Mouse (Mus musculus): ENCODE measurements around the gene Blcap.
"Not testable (repeated sequence)": the region's sequence is repeated elsewhere in the genome, so short reads cannot be mapped to it uniquely, and the experiment has no call there.

Blcap gene

DNA sequence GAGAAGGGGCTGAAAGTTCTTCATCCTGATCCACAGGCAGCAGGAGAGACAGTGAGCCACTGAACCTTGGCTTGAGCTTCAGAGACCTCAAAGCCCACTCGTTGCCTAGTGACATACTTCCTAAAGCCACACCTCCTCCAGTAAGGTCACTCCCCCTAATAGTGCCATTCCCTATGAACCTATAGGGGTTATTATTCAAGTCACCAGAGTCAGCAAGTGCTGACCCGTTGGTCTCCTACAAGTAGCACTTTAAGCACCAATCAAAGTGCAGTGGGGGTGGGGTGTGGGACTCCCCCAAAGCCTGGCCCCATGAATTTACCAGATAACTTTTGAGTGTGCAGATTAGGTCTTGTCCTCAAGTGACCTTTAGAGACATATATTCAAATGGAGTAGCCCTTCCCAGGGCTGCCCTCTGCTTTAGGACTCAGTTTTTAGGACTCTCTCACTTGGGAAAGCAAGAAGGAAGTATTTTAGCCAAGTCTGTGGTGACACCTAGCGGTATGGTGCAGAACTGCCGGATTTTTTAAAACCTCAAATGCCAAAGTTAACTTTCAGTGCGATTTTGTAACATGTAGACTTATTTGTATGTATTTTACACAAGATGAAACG lies at the start of gene Blcap:
Gene Blcap, minus strand, starts transcription at position 51 of the 609 bp plus-strand sequence.
- peak; percentile 61 for DNase-seq (ENCODE audit: extremely low spot score, low spot score)

DNA sequence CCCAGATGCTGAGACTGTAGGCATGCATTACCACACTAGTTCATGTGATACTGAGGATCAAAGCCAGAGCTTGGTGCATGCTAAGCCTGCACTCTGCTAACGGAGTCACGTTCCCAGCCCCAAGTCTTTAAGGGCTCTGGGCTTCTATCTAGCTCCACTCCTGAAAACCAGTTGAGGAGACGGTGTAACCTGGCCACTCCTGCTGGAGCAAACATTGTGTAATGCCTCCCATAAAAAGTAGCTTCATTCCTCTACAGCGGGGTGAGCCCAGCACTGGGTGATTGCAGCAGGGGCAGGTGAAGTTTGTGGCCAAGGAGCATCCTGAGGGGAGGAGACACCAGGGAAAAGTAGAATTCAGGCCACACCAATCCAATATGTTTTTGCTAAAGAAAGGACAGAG lies 47.3 kb upstream of the Blcap start:
- DNase-seq (ENCODE audit: extremely low spot score, low spot score), result no peak

DNA sequence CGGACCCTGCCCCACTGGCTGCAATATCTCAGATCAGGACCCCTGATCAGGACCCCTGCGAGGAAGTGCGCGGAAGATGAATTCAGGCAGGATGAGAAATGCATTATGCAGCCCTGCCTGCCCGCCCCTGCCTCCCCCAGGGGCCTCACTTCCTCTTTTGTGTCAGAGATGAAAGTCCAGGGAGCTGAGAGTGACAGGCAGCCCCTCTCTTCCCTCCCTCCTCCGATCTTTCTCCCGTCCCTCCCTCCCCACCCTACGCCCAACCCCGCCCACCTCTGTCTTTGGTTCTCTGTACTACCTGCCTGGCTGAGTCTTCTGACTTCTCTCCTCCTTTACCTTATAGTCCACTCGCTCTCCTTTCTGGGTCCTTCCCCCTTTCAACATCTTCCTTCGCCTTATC lies 42.9 kb upstream of the Blcap start:
- DNase-seq (ENCODE audit: extremely low spot score, low spot score), result no peak

DNA sequence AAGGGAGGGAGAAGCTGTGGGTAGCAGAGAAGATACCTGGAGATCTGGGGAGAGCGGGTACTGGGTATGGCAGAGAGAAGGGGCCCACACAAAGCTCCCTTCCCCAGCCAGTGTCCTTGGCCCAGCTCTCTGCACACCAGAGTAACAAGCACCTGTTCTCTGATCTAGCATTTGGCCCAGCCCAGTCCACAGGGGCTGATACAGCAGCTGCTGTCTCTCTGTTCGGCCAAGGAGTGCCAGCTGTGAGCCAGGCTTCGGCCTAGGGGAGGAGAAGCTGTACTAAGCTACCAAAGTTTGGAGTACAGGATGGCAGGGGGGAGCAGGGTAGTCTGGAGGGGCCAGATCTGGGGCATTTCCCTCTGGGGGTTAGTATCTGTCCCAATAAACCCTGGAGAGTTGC lies 40.7 kb upstream of the Blcap start:
- DNase-seq (ENCODE audit: extremely low spot score, low spot score), result no peak

DNA sequence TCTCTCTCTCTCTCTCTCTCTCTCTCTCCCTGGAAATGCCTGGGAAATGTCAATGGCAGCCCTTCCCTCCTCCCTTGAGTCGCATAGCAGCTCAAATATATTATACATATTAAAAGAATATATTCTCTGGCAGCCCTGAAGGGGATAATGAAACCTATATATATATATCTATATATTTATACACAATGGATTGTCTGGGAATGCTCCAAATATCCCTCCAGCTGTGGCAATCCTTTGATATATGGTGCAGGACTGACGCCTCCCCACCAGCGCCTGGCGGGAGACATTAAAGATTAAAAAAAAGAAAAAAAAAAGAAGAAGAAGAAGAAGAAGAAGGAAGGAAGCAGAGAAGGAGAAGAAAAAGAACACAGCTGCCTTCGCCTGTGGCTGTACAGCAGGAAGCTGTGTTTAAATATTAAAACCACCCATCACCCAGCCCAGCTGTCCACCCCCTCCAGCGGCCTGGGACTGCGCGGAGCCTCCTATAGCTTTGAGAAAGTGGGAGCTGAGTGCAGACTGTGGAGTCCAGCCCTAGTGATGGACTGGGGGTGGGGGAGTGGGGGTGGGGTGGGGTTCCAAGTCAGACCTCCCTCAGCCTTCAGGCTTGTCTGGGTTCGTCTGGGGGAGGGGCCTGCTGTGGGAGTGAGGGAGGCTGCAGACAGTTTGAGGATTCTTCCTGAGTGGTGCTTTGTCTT lies 36.6 kb upstream of the Blcap start:
- DNase-seq (ENCODE audit: extremely low spot score, low spot score), result no peak

DNA sequence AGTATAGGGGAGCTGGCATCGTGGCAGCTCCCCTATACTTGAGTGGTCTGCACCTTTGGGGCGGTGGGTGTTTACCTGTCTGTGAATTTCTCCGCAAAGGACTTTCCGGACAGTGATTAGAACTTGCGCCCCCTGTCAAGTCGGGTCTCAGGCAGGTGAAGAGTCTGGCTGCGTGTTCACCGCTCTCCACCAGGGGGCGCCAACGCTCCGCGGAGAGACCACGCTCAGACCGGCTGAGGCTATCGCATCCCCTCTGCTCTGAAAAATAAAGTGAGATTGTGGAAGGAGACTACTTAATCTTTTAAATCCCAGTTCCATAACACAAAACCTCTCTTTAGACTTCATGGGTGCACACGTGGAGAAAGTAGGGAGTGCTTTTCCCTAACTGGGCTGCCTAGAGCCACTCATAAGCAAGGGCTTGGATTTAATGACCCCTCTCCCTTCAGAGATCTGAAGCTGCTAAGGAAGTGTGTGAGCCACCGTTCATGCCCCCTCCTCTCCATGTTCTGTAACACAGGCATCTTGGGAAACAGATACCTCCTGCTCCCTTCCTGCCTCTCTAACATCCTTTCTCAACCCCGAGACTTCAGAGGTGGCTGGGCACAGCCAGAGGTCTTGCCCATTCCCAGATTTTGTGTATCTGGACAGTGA lies 34.1 kb upstream of the Blcap start:
- peak; percentile 91 for DNase-seq (ENCODE audit: extremely low spot score, low spot score)

DNA sequence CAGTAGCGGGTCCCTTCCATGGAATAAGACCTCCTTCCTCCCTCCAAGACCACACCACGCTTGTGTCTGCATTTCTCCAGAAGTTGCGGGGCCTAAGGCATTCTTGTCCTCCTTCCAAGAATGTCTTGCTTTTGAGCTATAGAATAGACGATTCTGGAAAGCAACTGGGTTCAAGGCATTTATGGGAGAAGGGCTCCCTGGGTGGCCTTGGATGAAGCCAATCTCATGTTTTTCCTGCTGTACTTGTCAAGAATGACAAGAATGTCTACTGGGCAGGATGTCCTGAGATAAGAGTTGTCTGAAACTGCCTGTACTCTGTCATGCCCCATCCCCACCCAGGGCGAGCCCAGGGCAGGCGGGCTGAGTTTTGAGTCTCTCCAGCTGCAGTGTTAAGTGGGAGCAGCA lies 30.4 kb upstream of the Blcap start:
- DNase-seq (ENCODE audit: extremely low spot score, low spot score), result no peak

DNA sequence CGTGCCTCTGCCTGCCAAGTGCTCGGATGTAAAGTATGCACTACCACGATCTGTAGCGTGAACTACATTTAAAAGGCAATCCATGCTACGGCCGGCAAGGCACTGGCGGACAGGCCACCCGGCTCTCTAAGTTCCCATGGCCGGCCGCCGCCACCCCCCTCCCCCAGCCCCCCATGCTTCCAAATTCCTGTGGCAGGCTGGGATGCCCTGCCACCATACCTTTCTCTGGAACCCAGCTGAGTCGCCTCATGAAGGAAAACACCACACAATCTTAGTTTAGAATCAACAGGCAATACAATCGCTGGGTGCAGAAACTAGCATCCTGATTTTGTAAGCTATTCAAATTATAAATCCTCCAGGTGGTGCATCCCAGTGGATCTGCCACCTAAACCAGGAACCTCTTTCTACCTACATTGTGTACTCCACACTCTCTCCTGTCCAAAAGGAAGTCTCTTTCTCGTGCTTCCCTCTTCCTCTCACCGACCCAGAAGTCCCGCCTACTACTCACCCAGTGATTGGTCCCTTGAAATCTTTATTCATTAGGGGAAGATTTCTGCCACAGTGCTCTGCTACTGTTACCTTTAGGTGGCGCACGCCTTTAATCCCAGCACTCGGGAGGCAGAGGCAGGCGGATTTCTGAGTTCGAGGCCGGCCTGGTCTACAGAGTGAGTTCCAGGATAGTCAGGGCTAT lies 25.9 kb upstream of the Blcap start:
- DNase-seq (ENCODE audit: extremely low spot score, low spot score), result no peak

DNA sequence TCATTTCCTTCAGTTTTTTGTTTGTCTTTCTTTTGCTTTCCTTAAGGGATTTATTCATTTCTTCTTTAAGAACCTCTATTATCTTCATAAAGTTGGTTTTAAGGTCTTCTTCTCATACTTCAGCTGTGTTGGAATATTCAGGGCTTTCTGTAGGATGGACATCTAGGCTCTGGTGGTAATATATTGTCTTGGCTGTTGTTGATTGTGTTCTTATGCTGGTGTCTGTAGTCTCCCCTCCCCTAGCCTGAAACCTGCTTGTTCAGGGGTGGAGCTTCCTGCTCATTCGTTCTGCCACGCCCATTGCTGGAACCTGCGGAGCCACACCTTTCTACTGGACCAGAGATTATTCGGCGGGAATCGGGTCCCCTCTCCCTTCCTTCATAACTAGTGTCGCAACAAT lies 14.3 kb upstream of the Blcap start:
- not testable (repeated sequence) for DNase-seq (ENCODE audit: extremely low spot score, low spot score)

DNA sequence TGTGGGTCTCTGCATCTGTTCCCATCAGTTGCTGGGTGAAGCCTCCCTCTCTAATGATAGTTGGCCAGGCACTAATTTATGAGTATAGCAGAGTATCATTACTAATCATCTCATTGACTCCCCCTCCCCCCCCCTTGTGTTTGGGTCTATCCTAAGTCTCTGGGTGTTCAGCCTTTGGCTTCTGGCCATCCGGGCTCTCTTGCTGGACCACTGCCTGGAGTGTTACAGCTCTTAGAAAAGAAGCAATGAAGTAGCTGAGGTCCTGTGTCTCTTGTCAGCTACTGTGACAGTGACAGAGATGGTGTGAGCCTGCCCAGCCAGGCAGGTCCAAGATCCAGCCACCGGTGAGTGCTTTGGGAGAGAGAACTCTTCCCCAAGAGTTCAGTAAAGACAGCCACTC lies 1.7 kb upstream of the Blcap start:
- DNase-seq (ENCODE audit: extremely low spot score, low spot score), result no peak

DNA sequence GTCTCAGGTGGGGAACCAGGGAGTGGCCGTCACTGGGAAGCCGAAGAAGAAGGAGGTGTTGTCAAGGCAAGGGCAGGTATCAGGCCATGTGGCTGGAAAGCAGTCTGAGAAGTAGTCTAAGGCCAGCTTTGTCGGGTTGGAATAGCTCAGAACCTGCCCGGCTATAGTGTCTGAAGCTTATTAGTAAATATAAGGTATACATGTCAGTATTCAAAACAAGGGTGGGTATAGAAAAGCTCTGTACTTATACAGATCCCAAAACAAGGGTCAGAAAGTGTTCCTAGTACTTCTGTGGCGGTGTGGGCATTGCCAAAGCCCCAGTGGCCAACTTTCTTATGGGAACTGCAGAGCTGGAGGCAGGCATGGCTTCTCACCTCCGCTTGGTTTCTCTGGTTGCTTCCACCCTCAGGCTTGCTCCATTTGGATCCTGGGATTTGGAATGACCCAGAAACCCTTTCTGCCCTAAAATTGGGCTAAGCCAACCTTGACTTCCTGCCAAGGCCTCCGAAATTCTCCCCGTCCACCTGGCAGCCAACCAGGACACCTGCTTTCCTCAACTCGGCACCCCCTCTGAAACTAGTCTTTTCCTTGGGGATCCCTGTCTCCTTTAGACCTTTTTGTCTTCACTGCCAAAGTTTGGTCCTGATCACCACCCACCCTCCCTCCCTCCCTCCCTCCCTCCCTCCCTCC lies 1.1 kb downstream of the Blcap start:
- DNase-seq (ENCODE audit: extremely low spot score, low spot score), result no peak

DNA sequence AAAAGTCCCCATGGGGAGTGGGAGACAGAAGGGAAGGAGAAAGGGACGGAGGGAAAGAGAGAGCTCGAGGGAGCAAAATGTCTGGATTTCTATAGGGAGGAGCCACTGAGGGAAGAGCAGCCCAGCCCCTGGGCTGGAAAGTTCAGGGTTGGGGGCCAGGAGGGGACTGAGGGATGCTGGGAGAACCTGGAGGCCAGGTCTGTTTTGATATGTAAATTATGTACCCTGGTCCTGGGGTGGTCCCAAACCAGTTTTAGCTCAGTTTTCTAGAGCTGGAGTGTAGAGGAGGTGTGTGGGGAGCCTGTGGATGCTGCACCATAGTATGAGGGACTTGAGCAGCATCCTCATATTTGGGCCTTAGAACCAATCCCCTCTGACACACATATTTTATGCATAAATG lies 2.2 kb downstream of the Blcap start:
- DNase-seq (ENCODE audit: extremely low spot score, low spot score), result no peak

DNA sequence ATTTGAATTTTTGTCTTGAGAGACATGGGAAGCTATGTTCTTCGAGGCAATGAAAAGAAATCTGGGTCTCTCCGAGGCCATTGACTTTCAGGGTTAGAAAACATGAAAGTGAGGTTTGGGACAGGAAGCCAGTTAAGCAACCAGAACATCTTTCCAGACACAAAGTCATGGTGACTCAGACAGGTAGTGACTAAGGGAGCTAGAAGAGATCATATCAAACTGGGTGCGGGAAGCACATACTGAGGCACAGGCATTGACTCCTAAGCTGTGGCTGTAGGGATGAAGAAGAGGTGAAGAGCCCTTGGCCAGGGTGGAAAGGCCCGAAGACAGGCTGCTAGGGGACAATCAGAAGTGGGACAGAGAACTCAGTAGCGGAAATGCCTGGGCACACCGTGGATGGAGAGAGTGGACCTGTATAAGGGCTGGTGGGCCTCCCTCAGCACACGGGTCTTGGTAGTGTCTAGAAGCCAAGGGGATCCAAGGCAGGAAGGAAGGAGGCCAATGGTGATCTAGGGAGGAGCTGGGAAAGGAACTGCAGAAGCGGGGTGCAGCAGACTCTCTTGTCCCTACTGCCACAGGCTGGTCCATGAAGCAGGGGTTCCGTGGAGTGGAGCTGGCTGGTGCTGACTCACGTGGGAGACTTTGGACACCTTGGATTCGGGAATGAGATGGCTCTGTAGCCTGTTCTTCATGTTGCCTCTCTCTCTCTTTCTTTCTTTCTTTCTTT lies 3.7 kb downstream of the Blcap start:
- no peak for DNase-seq (ENCODE audit: extremely low spot score, low spot score)

DNA sequence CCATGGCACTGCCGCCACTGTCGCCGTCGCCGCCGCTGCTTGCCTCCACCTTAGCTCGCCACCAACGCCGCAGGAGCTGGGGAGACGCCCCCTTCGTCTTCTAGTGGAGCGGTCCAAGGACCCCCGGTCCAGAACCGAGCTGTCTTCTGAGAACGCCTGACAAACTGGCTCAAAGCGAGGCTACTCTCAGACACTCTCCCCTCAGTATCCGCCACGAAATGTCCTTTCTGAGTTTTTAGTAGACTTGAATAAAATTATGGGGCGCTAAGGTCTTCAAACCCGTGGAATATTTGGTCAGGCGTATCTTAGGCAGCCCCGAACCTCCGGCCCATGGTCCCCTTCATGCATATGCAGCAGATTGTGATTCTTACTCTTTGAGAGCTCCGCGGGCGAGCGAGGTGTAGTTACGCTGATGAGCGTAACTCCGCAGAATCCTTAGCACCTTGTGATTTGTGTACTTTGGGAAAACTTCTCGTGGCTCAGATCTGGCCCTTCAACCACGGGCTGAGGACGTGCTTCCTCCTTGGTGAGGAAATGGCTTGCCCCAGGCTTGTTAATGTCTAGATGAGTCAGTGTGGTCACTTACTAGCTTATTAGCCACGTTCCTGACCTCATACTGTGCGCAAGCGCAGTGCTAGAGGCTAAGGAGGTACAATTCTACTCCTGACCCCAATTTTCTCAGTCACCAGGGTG lies 4.7 kb downstream of the Blcap start:
- peak; percentile 92 for DNase-seq (ENCODE audit: extremely low spot score, low spot score)

DNA sequence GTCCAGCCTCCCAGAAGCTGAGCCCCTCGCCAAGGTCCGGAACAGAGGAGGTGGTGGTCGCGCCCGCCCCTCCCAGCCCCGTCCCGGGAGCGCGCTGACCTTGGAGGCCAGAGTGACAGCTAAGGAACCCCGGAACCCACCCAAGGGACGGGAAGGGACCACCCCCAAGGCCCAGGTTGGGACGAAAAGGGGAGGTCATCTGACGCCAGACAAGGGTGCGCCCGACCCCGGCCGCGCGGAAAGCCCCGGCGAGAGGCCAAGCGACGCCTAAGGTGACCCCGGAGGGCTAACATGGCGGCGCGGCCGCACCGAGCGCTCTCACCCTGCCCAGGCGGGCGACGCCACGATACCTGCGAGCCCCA lies 5.2 kb downstream of the Blcap start:
- DNase-seq (ENCODE audit: extremely low spot score, low spot score), result no peak

DNA sequence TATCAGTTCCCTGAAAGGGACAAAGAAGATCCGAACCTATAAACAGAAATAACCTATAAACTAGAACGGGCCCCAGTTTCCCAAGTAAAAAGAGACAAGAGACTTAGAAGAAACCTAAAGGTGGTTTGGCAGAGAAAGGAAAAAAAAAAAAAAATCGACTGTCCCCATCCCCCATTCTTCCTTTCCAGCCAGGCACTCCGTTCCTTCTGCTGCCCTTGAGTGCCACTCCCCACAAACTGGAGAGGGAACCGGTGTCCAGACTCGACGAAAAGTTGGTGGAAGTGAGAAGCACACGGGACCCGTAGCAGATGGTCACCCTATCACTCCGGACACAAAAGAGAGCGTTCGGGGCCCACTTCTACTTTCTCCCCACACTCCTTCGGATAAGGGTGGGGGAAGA lies 5.6 kb downstream of the Blcap start:
- DNase-seq (ENCODE audit: extremely low spot score, low spot score), result no peak

DNA sequence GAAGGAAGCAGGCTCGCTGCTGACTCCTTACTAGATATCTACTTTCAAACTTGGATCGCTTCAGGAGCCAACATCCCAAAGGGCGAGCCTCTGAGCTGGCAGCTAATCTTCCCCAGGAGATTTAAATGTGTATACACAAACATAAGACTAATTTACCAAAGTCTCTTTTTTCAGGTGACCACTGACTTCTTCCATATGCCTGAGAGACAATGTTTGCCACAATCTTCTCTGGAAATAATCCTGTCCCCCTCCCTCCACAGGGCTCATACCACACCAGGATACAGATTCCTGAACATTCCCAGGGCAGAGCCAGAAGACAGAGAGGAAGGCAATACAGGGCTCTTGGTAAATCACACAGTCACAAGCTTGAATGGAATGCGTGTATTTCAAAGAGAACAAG lies 6.4 kb downstream of the Blcap start:
- DNase-seq (ENCODE audit: extremely low spot score, low spot score), result no peak

DNA sequence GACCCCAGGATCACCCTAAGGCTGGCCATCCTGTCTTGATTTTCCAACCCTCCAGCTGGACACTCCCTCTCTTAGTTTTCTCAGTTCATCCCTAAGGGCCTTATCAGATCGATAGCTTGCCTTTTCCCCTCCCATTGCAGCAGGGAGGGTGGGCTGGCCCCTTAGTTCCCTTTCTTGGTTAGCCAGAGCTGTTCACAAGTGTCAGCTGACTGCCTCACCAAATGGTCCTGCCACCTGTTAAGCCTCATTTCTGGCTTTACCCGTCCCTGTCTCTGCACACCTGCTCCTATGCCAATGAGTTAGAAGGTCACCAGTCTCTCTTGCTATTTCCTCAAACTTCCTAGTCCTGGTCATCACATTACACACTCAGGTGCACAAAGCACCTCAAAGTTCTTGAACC lies 8.0 kb downstream of the Blcap start:
- DNase-seq (ENCODE audit: extremely low spot score, low spot score), result no peak

DNA sequence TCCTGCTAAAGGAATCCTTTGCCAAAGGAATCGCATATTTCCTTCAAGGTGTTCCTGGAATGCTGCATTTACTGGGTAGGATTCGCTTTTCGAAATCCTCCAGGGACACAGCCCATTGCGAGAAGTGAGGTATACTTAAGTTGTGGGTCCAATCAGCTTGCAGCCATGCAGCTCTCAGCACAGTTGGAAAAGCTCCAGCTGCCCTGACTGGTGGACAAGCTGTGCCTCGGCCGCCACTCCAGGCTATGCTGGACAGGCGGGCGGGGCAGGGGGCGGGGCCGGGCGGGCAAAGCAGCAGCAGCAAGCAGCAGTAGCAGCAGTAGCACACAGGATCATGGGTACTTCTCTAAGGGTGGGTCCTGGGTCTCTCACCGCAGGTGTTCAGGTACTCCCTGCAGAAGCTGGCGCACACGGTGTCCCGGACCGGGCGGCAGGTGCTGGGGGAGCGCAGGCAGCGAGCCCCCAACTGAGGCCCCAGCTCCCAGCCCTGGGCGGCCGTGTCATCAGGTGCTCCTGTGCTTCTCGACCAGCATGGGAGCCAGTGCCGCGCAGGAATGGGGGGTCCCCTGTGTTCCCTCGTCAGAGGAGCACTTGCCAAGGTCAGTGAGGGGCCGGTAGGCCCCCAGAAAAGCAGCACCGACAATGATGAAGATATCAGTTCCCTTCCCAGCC lies 9.8 kb downstream of the Blcap start:
- DNase-seq (ENCODE audit: extremely low spot score, low spot score), result peak; percentile 61

DNA sequence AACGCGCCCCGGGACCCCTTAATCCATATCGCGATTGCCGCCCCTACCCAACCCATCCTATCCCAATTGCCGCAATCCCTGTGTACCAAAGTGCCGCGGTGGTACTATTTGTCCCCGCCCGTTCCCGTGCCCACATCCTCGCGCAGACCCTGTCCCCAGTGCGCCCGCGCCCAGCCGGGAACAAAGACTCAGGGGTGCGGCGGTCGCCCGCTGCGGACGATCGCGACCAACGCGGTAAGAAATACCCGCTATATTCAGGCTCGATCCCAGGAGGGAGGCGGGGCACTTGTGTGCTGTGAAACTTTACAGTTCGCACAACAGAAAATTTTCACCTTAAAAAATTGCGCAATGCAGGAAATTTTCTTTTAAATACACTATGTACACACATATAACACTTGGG lies 10.8 kb downstream of the Blcap start:
- no peak for DNase-seq (ENCODE audit: extremely low spot score, low spot score)
